Mouse (Mus musculus): ENCODE measurements around the gene Cdk2ap1. TPM values are rescaled to one million over a fixed set of nuclear protein-coding genes. Genes with fewer than 3 reads are reported as not detected.
"Not testable (repeated sequence)": the region's sequence is repeated elsewhere in the genome, so short reads cannot be mapped to it uniquely, and the experiment has no call there.

The Cdk2ap1 gene
- polyA plus RNA-seq, 2 experiments from 2014 or later: 18.4 to 20.1 TPM

GRCm38 (mm10) chr5:124351111-124351560, 11.7 kb downstream of the Cdk2ap1 start:
- no peak for ATAC-seq

GRCm38 (mm10) chr5:124350350-124350749, 12.5 kb downstream of the Cdk2ap1 start:
- ATAC-seq: no peak

- no peak for ATAC-seq
These were observed 13.7 kb downstream of the Cdk2ap1 start for GRCm38 (mm10) chr5:124349196-124349595.

- ATAC-seq: no peak
These were observed 20.0 kb downstream of the Cdk2ap1 start for GRCm38 (mm10) chr5:124342897-124343296.

- not testable (repeated sequence) for ATAC-seq
These were observed 21.0 kb downstream of the Cdk2ap1 start for GRCm38 (mm10) chr5:124341753-124342339.

- no peak for ATAC-seq
These were observed 24.1 kb downstream of the Cdk2ap1 start for GRCm38 (mm10) chr5:124338791-124339190.

- ATAC-seq: no peak
These were observed 25.0 kb downstream of the Cdk2ap1 start for GRCm38 (mm10) chr5:124337909-124338308.

GRCm38 (mm10) chr5:124337103-124337502, 25.8 kb downstream of the Cdk2ap1 start:
- no peak for ATAC-seq

GRCm38 (mm10) chr5:124334392-124334791, 28.5 kb downstream of the Cdk2ap1 start:
- no peak for ATAC-seq

GRCm38 (mm10) chr5:124330086-124330485, 32.8 kb downstream of the Cdk2ap1 start:
- ATAC-seq: no peak

- ATAC-seq: peak; percentile 93
These were observed 35.1 kb downstream of the Cdk2ap1 start, which contains the start of the genes Mphosph9 and 2810006K23Rik for GRCm38 (mm10) chr5:124327510-124328364. TSS of gene Mphosph9 (minus strand) at chr5:124327972. TSS of gene 2810006K23Rik (plus strand) at chr5:124328089.

GRCm38 (mm10) chr5:124326829-124327228, 36.1 kb downstream of the Cdk2ap1 start:
- no peak for ATAC-seq

- ATAC-seq: no peak
These were observed 45.2 kb downstream of the Cdk2ap1 start for GRCm38 (mm10) chr5:124317648-124318047.

- no peak for ATAC-seq
These were observed 46.9 kb downstream of the Cdk2ap1 start for GRCm38 (mm10) chr5:124315941-124316340.

GRCm38 (mm10) chr5:124315498-124315897, 47.4 kb downstream of the Cdk2ap1 start:
- no peak for ATAC-seq

- ATAC-seq: no peak
These were observed 52.8 kb downstream of the Cdk2ap1 start for GRCm38 (mm10) chr5:124310091-124310490.

GRCm38 (mm10) chr5:124309155-124309554, 53.7 kb downstream of the Cdk2ap1 start:
- ATAC-seq: no peak

GRCm38 (mm10) chr5:124302853-124303252, 60.0 kb downstream of the Cdk2ap1 start:
- peak; percentile 69 for ATAC-seq

- no peak for ATAC-seq
These were observed 62.8 kb downstream of the Cdk2ap1 start for GRCm38 (mm10) chr5:124300132-124300531.

- ATAC-seq: not testable (repeated sequence)
These were observed 63.6 kb downstream of the Cdk2ap1 start for GRCm38 (mm10) chr5:124299307-124299706.

- no peak for ATAC-seq
These were observed 66.4 kb downstream of the Cdk2ap1 start for GRCm38 (mm10) chr5:124296475-124296874.

Measured in activated CD4-positive, CD25-positive, alpha-beta regulatory T cell, adult 4 months (primary cell).